Mouse (Mus musculus) thymus, adult 2 months (tissue): ENCODE data around the gene Tmprss4.

Experiments
- CTCF ChIP-seq: fragments of 200-500 bp; IDR thresholded peaks from 2 replicates; pipeline ENCODE4 v1.5.1; 2012; ENCODE audit warnings: mild to moderate bottlenecking, control low read depth, low read length, moderate library complexity, borderline replicate concordance; ENCODE audit not compliant: control insufficient read depth, poor library complexity, insufficient read depth; ENCODE audit errors: extremely low read depth
- POLR2A ChIP-seq: fragments of 200-500 bp; IDR thresholded peaks from 2 replicates; pipeline ENCODE4 v1.6.1; 2012; ENCODE audit warnings: mild to moderate bottlenecking, low read length, control low read depth, moderate library complexity; ENCODE audit not compliant: control insufficient read depth, poor library complexity, insufficient read depth; ENCODE audit errors: extremely low read depth

DNA sequence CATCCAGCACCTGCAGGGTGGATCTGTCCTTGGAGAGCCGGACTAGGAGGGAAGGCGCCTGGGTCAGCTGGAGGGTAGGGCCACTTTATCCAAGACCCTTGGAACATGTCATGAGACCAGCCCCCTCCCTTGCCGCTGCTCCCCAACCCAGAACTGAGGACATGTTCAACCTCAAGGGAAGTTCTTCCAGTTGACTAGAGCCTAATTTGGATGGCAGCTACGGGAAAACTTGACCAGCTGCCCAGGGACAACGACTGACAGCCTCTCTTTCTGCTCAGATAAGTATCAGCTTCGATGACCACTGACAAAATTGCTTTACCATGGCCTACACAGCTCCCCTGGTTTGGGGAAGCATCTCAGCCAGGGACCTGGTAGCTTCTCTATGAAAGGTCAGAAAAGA lies 20.6 kb downstream of the Tmprss4 start:
- TF ChIP-seq CTCF = no peak
- TF ChIP-seq POLR2A = no peak
